Mouse (Mus musculus): ENCODE data around the gene Olfr732.

Olfr732 gene

GRCm38 (mm10) chr14:50284106-50284505 is at the start of gene Olfr732:
Gene Olfr732 (minus strand): TSS chr14:50284206.
- DNase-seq (ENCODE audit: low read depth, low spot score), result no peak

- no peak for DNase-seq (ENCODE audit: low read depth, low spot score)
These were observed 42.7 kb upstream of the Olfr732 start, which contains the start of gene Olfr734 for GRCm38 (mm10) chr14:50326661-50327060. Gene Olfr734 (minus strand): TSS chr14:50326761.

- no peak for DNase-seq (ENCODE audit: low read depth, low spot score)
These were observed 17.4 kb upstream of the Olfr732 start, which contains the start of gene Olfr733 for GRCm38 (mm10) chr14:50301422-50301821. Gene Olfr733 (minus strand): TSS chr14:50301522.

GRCm38 (mm10) chr14:50241766-50242165 is 42.2 kb downstream of the Olfr732 start, which contains the start of gene Olfr731:
Gene Olfr731 (minus strand): TSS chr14:50241866.
- DNase-seq (ENCODE audit: low read depth, low spot score), result no peak
